Mouse (Mus musculus): ENCODE results near the gene Tma7.

DNA sequence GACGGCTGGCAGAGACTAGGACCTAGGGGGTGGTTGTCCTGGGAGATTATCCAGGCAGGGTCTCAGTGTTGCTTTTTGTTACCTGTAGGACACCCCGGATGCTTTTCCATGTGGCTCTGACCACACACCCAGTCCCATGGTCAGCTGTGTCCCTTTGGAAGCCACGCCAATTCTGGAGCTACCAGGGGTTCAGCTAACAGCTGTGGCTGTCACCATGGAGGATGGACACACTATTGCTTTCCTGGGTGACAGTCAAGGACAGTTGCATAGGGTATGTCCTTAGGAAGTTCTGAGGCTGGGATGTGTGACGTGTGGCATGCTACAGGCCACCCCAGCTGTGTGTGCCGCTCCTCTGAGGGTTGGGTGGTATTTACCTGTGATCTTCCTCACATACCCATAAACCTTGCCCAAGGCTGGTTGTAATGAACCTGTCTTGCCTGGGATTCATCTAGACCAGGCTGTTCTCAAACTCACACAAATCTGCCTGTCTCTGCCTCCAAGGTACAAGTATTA lies 19.6 kb upstream of the Tma7 start:
- TF ChIP-seq GATA1 (IDR thresholded peaks at IDR 0.05; ENCODE audit: low read length) (no peak), TAL1 (IDR thresholded peaks at IDR 0.05; ENCODE audit: low read length) (no peak)

All from erythroblast, embryonic 14.5 days (primary cell).